Mouse (Mus musculus): Measurements from ENCODE around the gene Paqr7.

- TF ChIP-seq POLR2A (IDR thresholded peaks at IDR 0.05; ENCODE audit: insufficient read depth, low read depth, low read length): no peak
- no peak for TF ChIP-seq CTCF (IDR thresholded peaks at IDR 0.05; ENCODE audit: insufficient read depth, low read depth, low read length)
Measured at GRCm38 (mm10) chr4:134465789-134466188, 30.7 kb upstream of the Paqr7 start.
